Mouse (Mus musculus): Measurements from ENCODE around the gene Rims1.

DNA sequence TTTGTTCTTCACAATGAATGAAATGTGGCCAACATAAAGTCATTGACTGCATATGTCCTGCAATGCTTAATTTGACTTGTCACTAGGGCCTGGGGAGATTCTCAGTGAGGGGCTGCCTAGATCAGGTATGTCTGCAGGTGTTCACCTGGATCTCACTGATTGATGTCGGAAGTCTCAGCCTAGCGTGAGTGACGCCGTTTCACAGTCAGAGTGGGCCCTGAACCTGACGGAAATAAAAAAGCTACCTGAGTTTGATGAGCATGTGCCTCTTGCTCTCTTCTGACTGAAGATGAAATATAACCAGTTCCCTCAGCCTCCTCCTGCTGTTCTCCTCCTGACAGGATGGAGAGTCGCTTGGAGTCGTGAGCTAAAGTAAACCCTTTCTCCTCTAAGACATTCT lies 173.2 kb downstream of the Rims1 start:
- no peak for TF ChIP-seq CTCF (IDR thresholded peaks at IDR 0.05; ENCODE audit: low read depth, low read length)
- no peak for TF ChIP-seq EP300 (IDR thresholded peaks at IDR 0.05; ENCODE audit: insufficient read depth, low read depth, low read length)
- TF ChIP-seq POLR2A (IDR thresholded peaks at IDR 0.05; ENCODE audit: insufficient read depth, low read length) = no peak
